Mouse (Mus musculus) heart, embryonic 14.5 days (tissue): ENCODE results near the gene Polr3h. TPM values are rescaled to one million over a fixed set of nuclear protein-coding genes. Genes with fewer than 3 reads are reported as not detected.

Experiments used
- ATAC-seq: fragments of 200-750 bp; cut with Nextera tagmentation; 2 replicates; pipeline ENCODE4 v1.8.0; 2017; ENCODE audit warnings: low read depth, moderate TSS enrichment; ENCODE audit not compliant: insufficient number of reproducible peaks, insufficient read depth, low FRiP score
- H3K27ac ChIP-seq, 2 experiments: fragments of 200-500 bp in 1 of 2; fragments of 300-500 bp in 1 of 2; sonication (generic) in 1 of 2; replicated peaks in 1 of 2; 2 replicates each; pipeline ENCODE4 v1.5.1; 2012 to 2014; ENCODE audit warnings: low read depth in 2 of 2, low read length in 2 of 2, control low read depth in 1 of 2, mild to moderate bottlenecking in 1 of 2, mixed read lengths in 1 of 2; ENCODE audit not compliant: control insufficient read depth in 1 of 2, insufficient read depth in 1 of 2
- H3K27me3 ChIP-seq: fragments of 300-500 bp; sonication (generic); 2 replicates; pipeline ENCODE4 v1.6.1; 2014; ENCODE audit warnings: mild to moderate bottlenecking, low read length, control low read depth; ENCODE audit not compliant: control insufficient read depth, insufficient read depth
- H3K36me3 ChIP-seq: fragments of 300-500 bp; sonication (generic); 2 replicates; pipeline ENCODE4 v1.6.1; 2014; ENCODE audit warnings: mild to moderate bottlenecking, control low read depth, low read length, mixed read lengths; ENCODE audit not compliant: control insufficient read depth, insufficient read depth
- H3K4me1 ChIP-seq, 2 experiments: fragments of 200-500 bp in 1 of 2; fragments of 300-500 bp in 1 of 2; sonication (generic) in 1 of 2; 2 replicates each; pipeline ENCODE4 v1.6.1; 2012 to 2014; ENCODE audit warnings: low read length in 2 of 2, control low read depth in 1 of 2, mixed read lengths in 1 of 2; ENCODE audit not compliant: control insufficient read depth in 2 of 2, insufficient read depth in 2 of 2
- H3K4me2 ChIP-seq: fragments of 300-500 bp; sonication (generic); 2 replicates; pipeline ENCODE4 v1.6.1; 2014; ENCODE audit warnings: mild to moderate bottlenecking, low read length
- H3K4me3 ChIP-seq, 2 experiments: fragments of 200-500 bp in 1 of 2; fragments of 300-500 bp in 1 of 2; sonication (generic) in 1 of 2; 2 replicates each; pipeline ENCODE4 v1.5.1; 2012 to 2014; ENCODE audit warnings: low read length in 2 of 2, mild to moderate bottlenecking in 2 of 2, control low read depth in 1 of 2, low read depth in 1 of 2, moderate library complexity in 1 of 2; ENCODE audit not compliant: control insufficient read depth in 1 of 2, insufficient read depth in 1 of 2
- H3K9ac ChIP-seq: fragments of 300-500 bp; sonication (generic); 2 replicates; pipeline ENCODE4 v1.6.1; 2014; ENCODE audit warnings: mild to moderate bottlenecking, low read length
- H3K9me3 ChIP-seq: fragments of 300-500 bp; sonication (generic); 2 replicates; pipeline ENCODE4 v1.6.1; 2016; ENCODE audit warnings: low read length, control low read depth; ENCODE audit not compliant: control insufficient read depth
- WGBS: fragments of 180-500 bp; shearing (Covaris S2); extraction: QIAGEN DNeasy Blood & Tissue Kit; methylation state at CpG from one replicate; pipeline ENCODE4 v1.1.7; 2014; 5-methylcytosine and 5-hydroxymethylcytosine counted together
- polyA plus RNA-seq: library from polyadenylated mRNA; unstranded; fragments of >200 nt; fragmentation: Nextera tagmentation; extraction: Ambion mirVana; gene quantifications from 2 replicates; pipeline ENCODE4 v1.2.1, GENCODE M21; 2014

Gene Polr3h
- polyA plus RNA-seq, 1 experiment from 2014 or later = 156 TPM

- ATAC-seq = no peak
- Histone ChIP-seq H3K4me3 (no peak overlapping the region), H3K4me1 (peaks cover 5% of the 10 kb centered on the region in 2 experiments; a peak in 2 of 4 replicates), H3K36me3 (peaks cover 53% of the 10 kb centered on the region), H3K27ac (no peak overlapping the region), H3K9ac (no peak overlapping the region), H3K27me3 (no peaks in the 10 kb centered on the region), H3K4me2 (no peak overlapping the region), H3K9me3 (no peaks in the 10 kb centered on the region)
- WGBS = 84% methylated on average over 5 of the region's 5 CpGs
These were observed 78.2 kb downstream of the Polr3h start for GRCm38 (mm10) chr15:81847861-81848260.

- 86% methylated on average over 4 of the region's 4 CpGs for WGBS
- Histone ChIP-seq H3K36me3 (peaks cover 47% of the 10 kb centered on the region), H3K9ac (no peak overlapping the region), H3K9me3 (no peaks in the 10 kb centered on the region), H3K4me3 (no peak overlapping the region), H3K27me3 (no peaks in the 10 kb centered on the region), H3K27ac (no peak overlapping the region), H3K4me1 (peaks cover 5% of the 10 kb centered on the region in 2 experiments; a peak in 2 of 4 replicates), H3K4me2 (no peak overlapping the region)
- no peak for ATAC-seq
These were observed 78.9 kb downstream of the Polr3h start for GRCm38 (mm10) chr15:81847161-81847560.

DNA sequence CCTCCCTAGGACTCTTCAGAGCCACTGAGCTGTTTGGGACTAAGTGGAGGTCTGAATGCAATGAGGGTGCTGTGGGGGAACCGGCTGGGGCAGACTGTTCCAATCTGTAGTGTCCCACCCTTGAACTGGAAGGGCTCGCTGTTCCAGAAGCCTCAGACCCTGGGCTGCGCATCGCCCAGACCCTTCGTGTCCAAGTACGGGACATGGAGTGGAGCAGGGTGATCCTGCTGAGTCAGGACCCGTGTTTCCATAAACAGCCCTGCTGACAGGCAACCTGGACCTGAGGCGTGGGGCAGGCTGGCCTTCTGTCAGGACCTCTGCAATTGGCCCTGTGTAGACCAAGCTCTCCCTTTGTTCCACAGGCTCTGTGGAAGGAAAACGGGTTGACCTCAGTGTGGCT, 79.3 kb downstream of the Polr3h start:
- H3K4me3 ChIP-seq = no peak overlapping the region

GRCm38 (mm10) chr15:81845724-81846123, 80.3 kb downstream of the Polr3h start:
- peaks cover 33% of the 10 kb centered on the region for H3K36me3 ChIP-seq
- no peaks in the 10 kb centered on the region for H3K27me3 ChIP-seq
- H3K9ac ChIP-seq = no peak overlapping the region; the same call in 1 of the 2 replicates
- no peaks in the 10 kb centered on the region for H3K9me3 ChIP-seq
- 15% methylated on average over 4 of the region's 4 CpGs for WGBS
- no peak for ATAC-seq
- H3K4me2 ChIP-seq = no peak overlapping the region
- peaks cover 5% of the 10 kb centered on the region in 2 experiments; a peak in 2 of 4 replicates for H3K4me1 ChIP-seq
- H3K4me3 ChIP-seq = no peak overlapping the region
- H3K27ac ChIP-seq = no peak overlapping the region

More for the DNA sequence above, 79.3 kb downstream of the Polr3h start:
- 71% methylated on average over 9 of the region's 9 CpGs for WGBS
- no peak for ATAC-seq
- Histone ChIP-seq H3K4me1 (peaks cover 5% of the 10 kb centered on the region in 2 experiments; a peak in 2 of 4 replicates), H3K9ac (no peak overlapping the region), H3K9me3 (no peaks in the 10 kb centered on the region), H3K27ac (no peak overlapping the region), H3K27me3 (no peaks in the 10 kb centered on the region), H3K4me2 (no peak overlapping the region), H3K36me3 (peaks cover 43% of the 10 kb centered on the region)

DNA sequence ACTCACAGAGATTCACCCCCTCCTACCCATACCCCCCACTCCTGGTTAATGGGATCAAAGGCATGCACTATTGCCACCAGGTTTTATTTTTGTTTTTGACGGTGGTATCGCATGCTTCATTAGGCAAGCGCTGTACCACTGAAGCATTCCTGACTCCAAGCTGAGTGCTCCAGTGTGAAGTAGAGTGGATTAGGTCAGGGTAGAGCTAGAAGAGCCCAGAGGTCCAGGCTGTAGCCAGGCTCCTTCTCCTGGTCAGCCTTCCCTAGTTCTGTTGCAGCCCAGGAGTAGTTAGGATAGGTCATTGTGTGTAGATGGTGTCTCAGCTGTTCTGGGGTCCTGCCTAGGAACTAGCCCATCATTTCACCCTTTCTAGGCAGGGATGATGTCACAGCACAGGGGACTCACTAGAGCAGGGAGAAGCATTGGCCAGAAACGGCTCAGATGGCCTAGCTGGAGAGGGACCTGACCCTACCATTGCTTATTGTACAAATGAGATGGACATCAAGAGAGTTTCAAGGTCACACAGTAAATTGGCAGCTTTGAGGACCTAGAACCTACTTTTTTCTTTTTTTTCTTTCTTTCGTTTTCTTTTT, 80.9 kb downstream of the Polr3h start:
- Histone ChIP-seq H3K9ac (no peak overlapping the region), H3K27ac (no peak overlapping the region), H3K9me3 (no peaks in the 10 kb centered on the region), H3K4me2 (no peak overlapping the region), H3K27me3 (no peaks in the 10 kb centered on the region), H3K4me1 (peaks cover 5 to 6% of the 10 kb centered on the region in 2 experiments; a peak in 3 of 4 replicates), H3K4me3 (no peak overlapping the region), H3K36me3 (peaks cover 27% of the 10 kb centered on the region)
- 69% methylated on average over 5 of the region's 5 CpGs for WGBS
- no peak for ATAC-seq

DNA sequence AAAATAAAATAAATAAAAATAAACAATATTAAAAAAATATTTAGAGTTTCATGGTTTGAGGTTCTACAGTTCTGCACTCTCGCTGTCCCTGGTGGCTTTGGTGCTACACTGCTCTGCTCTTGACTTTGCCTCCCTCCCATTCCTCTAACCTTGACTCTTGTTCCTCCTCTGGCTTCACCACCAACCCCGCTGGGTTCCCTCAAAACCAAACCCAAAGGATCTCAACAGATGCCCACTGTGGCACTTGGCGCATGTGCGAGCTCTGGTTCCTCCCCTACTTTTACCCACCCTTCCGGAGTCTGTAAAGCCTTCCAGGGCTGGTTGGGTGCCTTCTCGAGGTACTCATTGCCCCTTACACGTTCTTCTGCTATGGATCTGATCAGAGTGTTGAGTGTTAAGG, 83.8 kb downstream of the Polr3h start:
- Histone ChIP-seq H3K36me3 (peaks cover 5% of the 10 kb centered on the region), H3K4me2 (no peak overlapping the region), H3K4me3 (no peak overlapping the region), H3K9me3 (no peaks in the 10 kb centered on the region), H3K9ac (no peak overlapping the region), H3K27ac (no peak overlapping the region), H3K4me1 (peaks cover 18 to 23% of the 10 kb centered on the region in 2 experiments), H3K27me3 (no peaks in the 10 kb centered on the region)
- 82% methylated on average over 7 of the region's 7 CpGs for WGBS
- ATAC-seq = no peak

DNA sequence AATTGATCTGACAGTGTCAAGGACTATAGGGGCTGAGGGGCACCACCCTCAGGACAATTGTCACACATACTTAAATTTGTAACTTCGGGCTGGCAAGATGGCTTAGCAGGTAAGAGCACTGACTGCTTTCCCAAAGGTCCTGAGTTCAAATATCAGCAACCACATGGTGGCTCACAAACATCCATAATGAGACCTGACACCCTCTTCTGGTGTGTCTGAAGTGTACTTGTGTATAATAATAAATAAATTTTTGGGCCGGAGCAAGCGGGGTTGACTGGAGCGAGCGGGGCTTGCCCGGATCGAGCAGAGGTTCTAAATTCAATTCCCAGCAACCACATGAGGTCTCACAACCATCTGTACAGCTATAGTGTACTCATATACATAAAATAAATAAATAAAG, 85.7 kb downstream of the Polr3h start:
- peak overlapping the region in 1 of 2 experiments; percentile 67; a peak in 1 of 4 replicates for H3K27ac ChIP-seq
- no peaks in the 10 kb centered on the region for H3K36me3 ChIP-seq
- ATAC-seq = no peak
- no peak overlapping the region for H3K4me3 ChIP-seq
- no peaks in the 10 kb centered on the region for H3K27me3 ChIP-seq
- H3K9me3 ChIP-seq = no peaks in the 10 kb centered on the region
- no peak overlapping the region for H3K9ac ChIP-seq
- peaks cover 22 to 33% of the 10 kb centered on the region in 2 experiments for H3K4me1 ChIP-seq
- H3K4me2 ChIP-seq = no peak overlapping the region
- 89% methylated on average over 7 of the region's 7 CpGs for WGBS

- Histone ChIP-seq H3K4me2 (no peak overlapping the region), H3K27ac (peak overlapping the region; percentile 46 to 67), H3K9ac (peak overlapping the region; percentile 34; the same call in 1 of the 2 replicates), H3K4me1 (peaks cover 22 to 34% of the 10 kb centered on the region in 2 experiments), H3K4me3 (no peak overlapping the region), H3K27me3 (no peaks in the 10 kb centered on the region), H3K9me3 (no peaks in the 10 kb centered on the region), H3K36me3 (no peaks in the 10 kb centered on the region)
- ATAC-seq = peak; percentile 82
- WGBS = 44% methylated on average over 5 of the region's 5 CpGs
These were observed 86.4 kb downstream of the Polr3h start for GRCm38 (mm10) chr15:81839634-81840033.
